Mouse (Mus musculus): ENCODE measurements around the gene Zfp57. TPM values are rescaled to one million over a fixed set of nuclear protein-coding genes. Genes with fewer than 3 reads are reported as not detected.
A peak's percentile ranks its signal among the peaks of the same experiment; 100 is the strongest.
"Not testable (repeated sequence)": the region's sequence is repeated elsewhere in the genome, so short reads cannot be mapped to it uniquely, and the experiment has no call there.

Zfp57 gene
- polyA plus RNA-seq, 1 experiment from 2014 or later = 199 TPM

GRCm38 (mm10) chr17:36990630-36991029, 10.3 kb upstream of the Zfp57 start:
- H3K36me3 ChIP-seq (ENCODE audit: control insufficient read depth, insufficient read depth, low read length); H3K4me1 ChIP-seq (ENCODE audit: control insufficient read depth, insufficient read depth, low read length); H3K27ac ChIP-seq (ENCODE audit: low read depth, low read length); H3K4me2 ChIP-seq (ENCODE audit: low read length); H3K9me3 ChIP-seq (replicated peaks; ENCODE audit: control insufficient read depth, low read length); H3K4me3 ChIP-seq (ENCODE audit: low read depth, low read length); H3K9ac ChIP-seq (ENCODE audit: low read length); DNase-seq (ENCODE audit: low spot score); ATAC-seq: not testable (repeated sequence)
- peaks cover 17% of the 10 kb centered on the region for H3K27me3 ChIP-seq (replicated peaks; ENCODE audit: control insufficient read depth, insufficient read depth, low read length)
- 91% methylated on average over 5 of the region's 6 CpGs for WGBS

- ATAC-seq = no peak
- H3K4me2 ChIP-seq (ENCODE audit: low read length) = no peak overlapping the region
These were observed 8.4 kb upstream of the Zfp57 start for GRCm38 (mm10) chr17:36992336-36993104.

DNA sequence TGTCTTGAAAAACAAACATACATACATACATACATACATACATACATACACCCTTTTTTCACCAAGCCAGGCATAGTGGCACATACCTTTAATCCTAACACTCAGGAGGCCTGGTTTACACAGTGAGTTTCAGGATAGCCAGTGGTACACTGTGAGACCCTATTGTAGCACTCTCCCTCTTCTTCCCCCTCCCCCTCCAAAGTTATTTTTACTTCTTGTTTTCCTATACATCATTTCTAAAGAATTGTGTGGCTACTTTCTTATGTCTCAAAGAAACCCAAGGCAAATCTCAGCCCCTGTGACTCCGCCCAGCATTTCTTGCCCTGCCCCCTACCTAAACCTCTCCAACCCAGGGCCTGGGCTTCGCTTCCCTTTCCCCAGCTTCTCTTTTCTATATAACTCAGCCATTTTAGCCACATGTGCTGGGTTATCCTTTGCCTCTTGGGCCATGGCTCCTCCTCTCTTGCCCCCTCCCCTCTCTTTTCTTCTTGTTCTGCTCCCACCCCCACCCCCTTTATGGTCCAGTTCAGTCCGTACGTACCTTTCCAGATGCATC, 7.1 kb upstream of the Zfp57 start:
- Histone ChIP-seq H3K27ac (ENCODE audit: low read depth, low read length) (no peak overlapping the region), H3K4me1 (ENCODE audit: control insufficient read depth, insufficient read depth, low read length) (no peaks in the 10 kb centered on the region), H3K36me3 (ENCODE audit: control insufficient read depth, insufficient read depth, low read length) (no peaks in the 10 kb centered on the region), H3K4me2 (ENCODE audit: low read length) (no peak overlapping the region), H3K4me3 (ENCODE audit: low read depth, low read length) (no peak overlapping the region), H3K9ac (ENCODE audit: low read length) (no peak overlapping the region), H3K9me3 (replicated peaks; ENCODE audit: control insufficient read depth, low read length) (no peaks in the 10 kb centered on the region), H3K27me3 (replicated peaks; ENCODE audit: control insufficient read depth, insufficient read depth, low read length) (peaks cover 7% of the 10 kb centered on the region)
- WGBS = 87% methylated on average over 4 of the region's 4 CpGs
- no peak for DNase-seq (ENCODE audit: low spot score)
- ATAC-seq = no peak

More at GRCm38 (mm10) chr17:36992336-36993104, 8.4 kb upstream of the Zfp57 start:
- H3K27me3 ChIP-seq (replicated peaks; ENCODE audit: control insufficient read depth, insufficient read depth, low read length) = peaks cover 17% of the 10 kb centered on the region
- 79% methylated on average over 3 of the region's 3 CpGs for WGBS
- H3K36me3 ChIP-seq (ENCODE audit: control insufficient read depth, insufficient read depth, low read length) = no peaks in the 10 kb centered on the region
- no peaks in the 10 kb centered on the region for H3K4me1 ChIP-seq (ENCODE audit: control insufficient read depth, insufficient read depth, low read length)
- H3K9ac ChIP-seq (ENCODE audit: low read length) = no peak overlapping the region
- no peak overlapping the region for H3K27ac ChIP-seq (ENCODE audit: low read depth, low read length)
- H3K9me3 ChIP-seq (replicated peaks; ENCODE audit: control insufficient read depth, low read length) = no peaks in the 10 kb centered on the region
- H3K4me3 ChIP-seq (ENCODE audit: low read depth, low read length) = no peak overlapping the region
- no peak for DNase-seq (ENCODE audit: low spot score)

GRCm38 (mm10) chr17:36994528-36994927, 6.4 kb upstream of the Zfp57 start:
- no peak overlapping the region for H3K4me3 ChIP-seq (ENCODE audit: low read depth, low read length)
- ATAC-seq (no peak), DNase-seq (ENCODE audit: low spot score) (no peak)
- peaks cover under 1% of the 10 kb centered on the region; the same call in 1 of the 2 replicates for H3K27me3 ChIP-seq (replicated peaks; ENCODE audit: control insufficient read depth, insufficient read depth, low read length)
- H3K4me2 ChIP-seq (ENCODE audit: low read length) = no peak overlapping the region
- no peak overlapping the region for H3K9ac ChIP-seq (ENCODE audit: low read length)
- 93% methylated on average over 2 of the region's 2 CpGs for WGBS
- no peak overlapping the region for H3K27ac ChIP-seq (ENCODE audit: low read depth, low read length)
- no peaks in the 10 kb centered on the region for H3K9me3 ChIP-seq (replicated peaks; ENCODE audit: control insufficient read depth, low read length)
- H3K36me3 ChIP-seq (ENCODE audit: control insufficient read depth, insufficient read depth, low read length) = no peaks in the 10 kb centered on the region
- no peaks in the 10 kb centered on the region for H3K4me1 ChIP-seq (ENCODE audit: control insufficient read depth, insufficient read depth, low read length)

DNA sequence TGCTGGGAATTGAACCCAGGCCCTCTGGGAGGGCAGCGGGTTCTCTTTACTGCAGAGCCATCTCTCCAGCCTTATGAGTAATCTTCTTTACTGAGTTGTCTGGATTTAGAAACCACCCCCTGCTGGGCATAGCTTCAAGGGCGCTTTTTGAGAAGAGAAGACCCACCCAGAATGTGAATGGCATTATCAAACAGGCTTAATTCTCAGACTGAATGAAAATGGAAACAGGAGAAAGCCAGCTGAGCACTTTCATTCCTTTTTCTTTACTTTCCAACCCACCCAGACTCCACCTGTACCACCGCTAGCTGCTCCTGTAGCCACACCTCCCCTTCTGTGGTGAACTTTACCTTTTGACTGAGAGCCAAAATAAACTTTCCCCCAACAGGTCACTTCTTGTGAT, 5.5 kb upstream of the Zfp57 start:
- Histone ChIP-seq H3K4me2 (ENCODE audit: low read length) (no peak overlapping the region), H3K9ac (ENCODE audit: low read length) (no peak overlapping the region), H3K36me3 (ENCODE audit: control insufficient read depth, insufficient read depth, low read length) (no peaks in the 10 kb centered on the region), H3K27ac (ENCODE audit: low read depth, low read length) (no peak overlapping the region), H3K4me1 (ENCODE audit: control insufficient read depth, insufficient read depth, low read length) (no peaks in the 10 kb centered on the region), H3K27me3 (replicated peaks; ENCODE audit: control insufficient read depth, insufficient read depth, low read length) (no peaks in the 10 kb centered on the region), H3K4me3 (ENCODE audit: low read depth, low read length) (no peak overlapping the region), H3K9me3 (replicated peaks; ENCODE audit: control insufficient read depth, low read length) (no peaks in the 10 kb centered on the region)
- no peak for DNase-seq (ENCODE audit: low spot score)
- no peak for ATAC-seq
- WGBS = 47% methylated on average over 3 of the region's 3 CpGs

DNA sequence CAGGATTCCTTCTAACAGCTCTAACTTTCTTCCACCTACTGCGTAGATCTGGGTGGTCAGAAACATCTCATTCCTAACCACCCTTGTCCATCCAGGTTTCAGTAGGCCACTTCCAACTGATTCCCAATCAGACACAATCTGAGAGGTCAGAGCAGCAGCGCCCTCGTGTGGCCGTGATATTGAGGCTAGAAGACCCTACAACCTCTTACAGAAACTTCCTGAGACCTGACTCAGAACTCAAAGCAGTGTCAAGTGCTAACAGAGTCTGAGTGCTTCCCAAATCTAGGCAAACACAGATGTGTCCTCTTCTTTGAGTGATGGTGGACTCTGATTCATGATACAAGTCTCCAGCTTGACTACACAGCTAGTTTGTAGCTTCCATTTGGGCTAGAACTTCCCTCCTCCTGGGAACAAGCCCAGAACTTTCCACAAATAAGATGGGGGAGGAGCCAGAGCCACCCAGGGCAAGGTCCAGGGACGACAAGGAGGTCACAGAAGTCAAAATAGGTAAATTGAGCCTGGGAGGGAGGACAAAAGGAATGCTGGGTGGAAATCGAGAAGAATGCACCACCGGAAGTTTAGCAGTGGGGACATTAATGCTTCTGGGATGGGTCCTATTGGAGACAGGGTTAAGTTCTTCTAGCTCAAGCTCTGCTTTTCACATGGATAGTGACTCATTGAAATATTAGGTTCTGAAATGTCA, 3.8 kb upstream of the Zfp57 start:
- 32% methylated on average over 7 of the region's 7 CpGs for WGBS
- Histone ChIP-seq H3K9me3 (replicated peaks; ENCODE audit: control insufficient read depth, low read length) (no peaks in the 10 kb centered on the region), H3K36me3 (ENCODE audit: control insufficient read depth, insufficient read depth, low read length) (no peaks in the 10 kb centered on the region), H3K27ac (ENCODE audit: low read depth, low read length) (no peak overlapping the region), H3K4me3 (ENCODE audit: low read depth, low read length) (no peak overlapping the region), H3K4me1 (ENCODE audit: control insufficient read depth, insufficient read depth, low read length) (no peaks in the 10 kb centered on the region), H3K27me3 (replicated peaks; ENCODE audit: control insufficient read depth, insufficient read depth, low read length) (no peaks in the 10 kb centered on the region), H3K4me2 (ENCODE audit: low read length) (no peak overlapping the region), H3K9ac (ENCODE audit: low read length) (no peak overlapping the region)
- DNase-seq (ENCODE audit: low spot score) (peak; percentile 82), ATAC-seq (0 out of 2 replicates have a peak, but pooled peaks have one; percentile 37)

GRCm38 (mm10) chr17:36998477-36998876, 2.5 kb upstream of the Zfp57 start:
- H3K27me3 ChIP-seq (replicated peaks; ENCODE audit: control insufficient read depth, insufficient read depth, low read length) = no peaks in the 10 kb centered on the region
- no peak overlapping the region for H3K4me3 ChIP-seq (ENCODE audit: low read depth, low read length)
- no peaks in the 10 kb centered on the region; the same call in 1 of the 2 replicates for H3K4me1 ChIP-seq (ENCODE audit: control insufficient read depth, insufficient read depth, low read length)
- WGBS = 76% methylated on average over 2 of the region's 2 CpGs
- no peak overlapping the region for H3K9ac ChIP-seq (ENCODE audit: low read length)
- H3K27ac ChIP-seq (ENCODE audit: low read depth, low read length) = no peak overlapping the region
- DNase-seq (ENCODE audit: low spot score) = no peak
- no peaks in the 10 kb centered on the region for H3K36me3 ChIP-seq (ENCODE audit: control insufficient read depth, insufficient read depth, low read length)
- no peak overlapping the region for H3K4me2 ChIP-seq (ENCODE audit: low read length)
- no peaks in the 10 kb centered on the region for H3K9me3 ChIP-seq (replicated peaks; ENCODE audit: control insufficient read depth, low read length)
- no peak for ATAC-seq

DNA sequence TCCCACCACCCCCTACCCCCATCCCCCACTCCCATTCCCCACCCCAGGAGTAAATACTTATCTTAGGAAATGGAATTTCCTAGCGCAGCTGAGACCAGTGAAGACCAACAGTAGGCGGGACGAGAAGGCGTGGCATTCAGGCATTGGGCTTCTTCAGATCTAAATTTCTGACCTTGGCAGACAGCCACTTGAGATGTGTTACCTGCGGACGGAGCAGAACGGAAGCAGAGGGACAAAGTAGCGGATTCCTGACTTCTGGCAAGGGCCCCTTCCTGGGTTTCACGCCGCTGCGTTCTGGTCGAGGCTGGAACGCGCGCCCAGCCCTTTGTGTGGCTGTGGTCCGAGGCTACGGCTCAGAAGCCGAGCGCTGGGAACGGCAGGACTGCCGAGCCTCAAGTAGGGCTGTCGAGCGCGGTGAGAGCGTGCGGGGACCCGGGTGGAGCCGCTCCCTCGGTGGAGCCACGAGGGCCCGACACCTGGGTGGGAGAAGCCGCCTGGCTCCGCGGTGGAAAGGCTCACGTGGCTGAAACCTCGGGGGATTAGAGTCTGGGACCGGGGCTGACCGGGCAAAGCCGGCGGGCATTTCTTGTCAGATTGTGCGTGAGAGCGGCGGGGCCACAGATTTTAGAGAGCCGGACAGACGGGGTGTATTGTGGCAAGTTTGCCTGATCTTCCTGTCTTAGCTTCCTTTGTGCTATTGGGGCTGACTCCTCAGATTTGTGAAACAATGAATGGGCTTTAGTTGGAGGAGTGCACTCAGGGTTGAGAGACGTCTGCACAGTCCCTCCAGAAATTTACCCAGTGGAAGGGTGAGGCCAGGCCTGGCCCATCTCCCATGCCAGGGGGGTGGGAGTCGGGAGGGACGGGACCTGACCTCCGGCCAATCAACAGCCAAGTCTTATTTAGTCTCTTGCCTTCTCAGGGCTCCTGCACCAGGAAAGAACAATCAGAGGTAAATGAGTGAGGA, 1.7 kb downstream of the Zfp57 start:
- Histone ChIP-seq H3K9ac (ENCODE audit: low read length) (peak overlapping the region; percentile 98), H3K36me3 (ENCODE audit: control insufficient read depth, insufficient read depth, low read length) (peaks cover 33% of the 10 kb centered on the region), H3K27ac (ENCODE audit: low read depth, low read length) (peak overlapping the region; percentile 95), H3K4me2 (ENCODE audit: low read length) (peak overlapping the region; percentile 61), H3K9me3 (replicated peaks; ENCODE audit: control insufficient read depth, low read length) (no peaks in the 10 kb centered on the region), H3K4me1 (ENCODE audit: control insufficient read depth, insufficient read depth, low read length) (peaks cover 8% of the 10 kb centered on the region), H3K4me3 (ENCODE audit: low read depth, low read length) (peak overlapping the region; percentile 85), H3K27me3 (replicated peaks; ENCODE audit: control insufficient read depth, insufficient read depth, low read length) (no peaks in the 10 kb centered on the region)
- ATAC-seq (peak; percentile 90), DNase-seq (ENCODE audit: low spot score) (peak; percentile 93)
- WGBS = under 1% methylated on average over 49 of the region's 49 CpGs
